Mouse (Mus musculus) granulocyte monocyte progenitor cell, adult 5-6 weeks (primary cell): ENCODE data around the gene Dmd. TPM values are rescaled to one million over a fixed set of nuclear protein-coding genes. Genes with fewer than 3 reads are reported as not detected.

Source experiments
- ATAC-seq: replicated peaks from 2 replicates; pipeline ENCODE4 v1.8.0; 2016; ENCODE audit warnings: mild to moderate bottlenecking, moderate TSS enrichment, inconsistent platforms; ENCODE audit not compliant: poor library complexity, severe bottlenecking
- total RNA-seq, 2 experiments: library from RNA; stranded (forward) in 1 of 2; stranded (reverse) in 1 of 2; fragments of 200-712, 200-1000 nt in 1 of 2; fragments of >200 nt in 1 of 2; fragmentation: Nextera tagmentation in 1 of 2; gene quantifications; 2 replicates each; pipeline ENCODE4 v1.2.3; 2014 to 2017

Gene Dmd
- total RNA-seq, 2 experiments from 2014 or later: 0.49 to 0.62 TPM

GRCm38 (mm10) chrX:84330593-84330992, 1381.9 kb downstream of the Dmd start:
- ATAC-seq: no peak

- ATAC-seq: no peak
Observed at GRCm38 (mm10) chrX:84332177-84332576, 1383.5 kb downstream of the Dmd start.

DNA sequence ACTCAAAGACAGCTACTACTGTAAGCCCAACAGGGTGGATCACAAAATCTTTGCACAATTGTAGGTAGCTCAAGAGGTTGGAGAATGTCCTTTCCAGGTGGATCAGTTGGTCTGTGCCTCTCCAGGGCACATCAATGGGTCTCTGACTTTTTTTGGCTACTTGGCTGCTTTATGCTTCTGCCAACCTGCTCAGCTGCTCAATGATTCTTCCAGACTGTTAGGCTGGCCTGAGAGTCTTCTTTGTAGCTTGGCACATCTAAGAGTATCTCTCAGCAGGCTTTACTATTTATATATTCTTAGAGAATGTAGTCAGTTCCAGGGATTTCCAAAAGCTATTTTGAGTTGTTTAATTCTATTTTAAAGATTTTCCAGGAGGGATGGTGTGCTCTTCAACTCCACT, 1416.3 kb downstream of the Dmd start:
- no peak for ATAC-seq

GRCm38 (mm10) chrX:84435608-84436007, 1486.9 kb downstream of the Dmd start:
- no peak for ATAC-seq

DNA sequence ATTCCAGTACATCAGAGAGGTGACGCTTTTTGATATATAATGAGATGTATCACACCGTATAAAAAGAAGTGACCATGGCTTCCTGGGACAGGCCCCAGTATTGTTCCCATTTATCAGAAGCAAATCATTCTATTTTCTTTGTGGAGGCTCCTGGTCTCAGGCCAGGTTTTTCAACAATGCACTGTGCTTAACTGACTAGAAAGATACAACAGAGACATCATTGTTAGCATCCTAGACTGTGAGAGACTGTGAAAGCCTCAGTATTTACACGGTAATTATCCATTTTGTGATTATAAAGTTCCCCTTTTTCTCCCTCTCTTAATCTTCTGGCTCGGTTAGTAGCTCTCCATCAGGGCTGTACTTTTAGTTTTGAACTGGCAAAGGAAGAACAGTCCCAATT, 1487.9 kb downstream of the Dmd start:
- ATAC-seq: no peak

DNA sequence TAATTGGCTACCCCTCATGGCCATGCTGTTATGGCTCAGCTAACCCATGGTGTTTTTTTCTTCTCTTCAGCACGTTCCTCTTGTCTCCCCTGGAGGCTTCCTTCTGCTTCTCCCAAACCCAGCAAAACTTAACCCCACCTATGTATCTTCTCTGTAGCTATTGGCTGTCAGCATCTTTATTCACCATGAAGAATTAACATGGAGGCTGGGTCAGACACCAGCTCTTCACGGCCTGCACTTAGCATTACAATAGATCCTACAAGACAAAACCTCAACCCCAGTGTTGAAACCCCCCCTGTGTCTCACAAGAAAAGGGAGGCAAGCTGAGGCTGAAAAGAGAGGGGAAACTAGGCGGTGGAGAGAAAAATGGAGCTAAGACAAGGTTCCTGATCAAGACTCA, 1494.3 kb downstream of the Dmd start:
- ATAC-seq: no peak

DNA sequence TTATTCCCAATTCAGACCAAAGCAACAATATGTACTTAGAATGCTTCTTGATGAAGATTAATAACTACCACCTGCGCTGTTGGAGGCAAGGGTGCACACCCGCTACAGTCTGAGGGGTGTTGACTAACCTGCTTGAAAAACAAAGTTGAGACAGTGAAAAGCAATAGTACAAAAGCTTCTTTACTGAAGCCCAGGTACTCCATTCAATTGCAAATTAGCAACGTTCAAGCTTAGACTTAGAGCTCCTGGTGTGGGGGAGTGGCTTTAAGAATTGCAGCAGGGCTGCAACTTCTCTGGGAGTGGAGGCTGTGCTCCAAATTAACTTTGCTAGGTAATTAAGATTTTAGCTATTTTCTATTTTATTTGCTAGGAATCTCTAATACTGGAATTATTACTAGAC, 1495.3 kb downstream of the Dmd start:
- ATAC-seq: no peak

- ATAC-seq: no peak
Observed at GRCm38 (mm10) chrX:84444638-84445037, 1496.0 kb downstream of the Dmd start.

- no peak; the same call in 1 of the 2 replicates for ATAC-seq
Observed at GRCm38 (mm10) chrX:84454473-84454872, 1505.8 kb downstream of the Dmd start.

- ATAC-seq: no peak
Observed at GRCm38 (mm10) chrX:84514650-84515366, 1566.1 kb downstream of the Dmd start.

DNA sequence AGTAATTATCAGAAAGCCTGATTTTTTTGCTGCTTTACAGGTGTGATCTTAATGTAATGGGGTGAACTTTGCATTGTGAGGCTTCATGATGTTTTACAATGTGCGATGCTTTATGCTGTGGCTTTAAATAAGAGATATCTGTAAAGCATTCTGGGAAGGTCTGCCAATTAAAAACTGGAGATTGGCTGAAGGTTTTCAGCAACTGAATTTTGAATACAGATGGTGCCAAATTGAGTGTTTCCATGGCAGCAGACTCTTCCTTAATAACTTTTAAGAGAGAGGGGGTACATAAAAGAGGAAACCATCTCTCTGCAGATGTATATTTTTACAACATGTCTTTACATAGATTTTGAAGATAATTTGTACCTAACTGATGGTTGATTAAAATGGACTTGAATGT, 1603.3 kb downstream of the Dmd start:
- no peak for ATAC-seq

DNA sequence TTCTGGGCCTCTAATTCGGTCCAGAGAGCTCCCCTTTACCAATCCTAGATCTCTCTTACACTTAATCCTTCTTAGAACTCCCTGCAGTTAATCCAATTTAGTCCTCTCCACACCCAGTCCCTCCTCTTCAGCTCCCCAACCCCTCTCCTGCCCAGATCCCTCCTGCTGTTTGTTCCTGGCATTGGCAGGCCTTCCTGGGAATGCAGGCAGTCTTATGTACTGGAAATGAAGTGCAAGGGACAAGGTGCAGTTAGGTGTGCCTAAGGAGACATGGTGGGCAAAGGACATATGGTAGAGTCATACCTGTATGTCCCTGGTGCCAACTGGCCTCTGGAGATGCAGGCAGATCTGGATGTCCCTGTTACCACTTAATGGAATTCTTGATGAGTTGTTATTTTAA, 1604.8 kb downstream of the Dmd start:
- ATAC-seq: no peak

DNA sequence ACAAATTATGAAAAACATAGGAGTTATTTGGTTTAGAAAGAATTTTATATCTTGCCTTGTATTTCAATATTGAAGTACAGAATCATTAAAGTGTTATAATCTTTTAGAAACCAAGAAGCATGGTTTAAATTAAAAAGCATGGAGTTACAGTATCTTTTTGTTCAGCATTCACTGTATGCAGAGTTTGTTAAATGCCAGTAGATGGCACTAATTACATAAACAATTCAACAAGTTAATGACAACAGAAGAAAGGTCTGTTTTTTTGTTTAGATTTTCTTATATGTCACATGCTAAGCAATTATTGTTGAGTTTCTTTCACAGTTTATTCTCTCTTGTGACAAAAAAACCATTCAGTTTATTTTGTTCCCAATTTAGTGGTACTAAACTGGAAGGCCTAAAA, 1649.8 kb downstream of the Dmd start:
- ATAC-seq: no peak

GRCm38 (mm10) chrX:84640446-84640845, 1691.8 kb downstream of the Dmd start:
- no peak for ATAC-seq

GRCm38 (mm10) chrX:84747683-84748082, 1799.0 kb downstream of the Dmd start:
- ATAC-seq: no peak

DNA sequence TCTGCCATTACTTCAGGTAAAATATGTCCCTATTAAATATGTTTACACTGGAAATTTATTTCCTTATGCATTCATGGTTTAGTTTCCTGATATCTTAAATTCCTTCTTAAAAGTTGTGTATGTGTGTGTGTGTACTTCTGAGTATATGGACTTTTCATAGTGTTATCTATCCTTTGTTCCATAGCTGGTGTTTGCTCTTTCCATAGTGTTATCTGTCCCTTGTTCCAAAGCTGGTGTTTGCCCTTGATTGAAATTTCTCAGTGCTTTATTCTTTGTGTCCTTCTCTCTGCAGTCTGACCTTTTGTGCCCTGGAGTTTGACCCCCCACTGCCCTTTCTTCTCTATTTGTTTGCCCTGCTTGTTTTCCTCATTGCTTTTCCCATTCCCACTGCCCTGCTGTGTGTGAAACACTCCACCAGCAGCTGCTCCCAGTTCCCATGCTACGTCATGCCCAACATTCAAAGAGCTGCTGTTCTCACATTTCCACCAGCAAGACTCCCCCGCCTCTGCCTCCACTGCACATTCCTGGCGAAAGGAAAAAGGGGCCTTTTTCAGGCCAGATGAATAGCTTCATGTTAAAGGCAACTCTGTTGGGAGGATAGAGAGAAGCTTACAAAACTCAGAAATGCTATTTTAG, 1911.5 kb downstream of the Dmd start:
- no peak for ATAC-seq

DNA sequence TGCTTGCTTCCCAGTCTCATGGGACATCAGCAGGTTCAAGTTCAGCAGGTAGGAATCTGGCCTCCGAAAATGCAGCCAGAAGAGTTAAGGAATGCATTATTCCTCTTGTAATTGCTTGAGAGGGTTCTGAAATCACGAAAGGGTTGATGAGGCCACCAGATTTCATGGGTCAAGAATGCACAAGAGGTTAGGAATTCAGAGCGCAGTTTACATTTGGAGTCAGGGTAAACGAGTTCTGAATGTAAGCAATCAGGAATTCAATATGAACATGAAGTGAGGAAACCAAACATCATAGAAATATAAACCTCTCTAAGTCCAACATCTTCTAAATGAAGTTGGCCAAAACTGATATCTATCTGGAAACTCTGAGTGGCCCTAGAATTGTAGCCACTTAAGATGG, 1924.4 kb downstream of the Dmd start:
- ATAC-seq: no peak

GRCm38 (mm10) chrX:84878125-84878524, 1929.5 kb downstream of the Dmd start:
- ATAC-seq: no peak

- ATAC-seq: no peak
Observed at GRCm38 (mm10) chrX:84932715-84933473, 1984.2 kb downstream of the Dmd start.

DNA sequence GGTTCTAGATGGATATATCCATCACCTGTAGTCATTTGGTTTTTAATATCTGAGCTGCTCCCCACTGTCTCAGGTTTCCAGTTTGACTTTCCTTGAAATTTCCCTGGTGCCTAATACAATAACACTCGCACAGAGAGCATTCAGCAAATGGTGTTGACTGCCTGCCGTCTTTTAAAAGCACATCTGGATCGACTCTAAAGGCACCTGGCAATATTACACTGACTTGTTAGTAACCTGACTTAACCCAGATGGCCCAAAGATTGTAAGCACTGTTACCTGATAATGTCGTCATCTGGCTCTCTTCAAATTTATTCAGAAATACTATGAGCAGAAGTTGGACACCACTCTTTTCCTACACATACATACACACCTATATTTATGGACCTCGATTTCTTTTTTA, 2011.9 kb downstream of the Dmd start:
- no peak for ATAC-seq

- no peak for ATAC-seq
Observed at GRCm38 (mm10) chrX:84960972-84961371, 2012.3 kb downstream of the Dmd start.
